Mouse (Mus musculus): ENCODE results near the gene Nr1d1.

DNA sequence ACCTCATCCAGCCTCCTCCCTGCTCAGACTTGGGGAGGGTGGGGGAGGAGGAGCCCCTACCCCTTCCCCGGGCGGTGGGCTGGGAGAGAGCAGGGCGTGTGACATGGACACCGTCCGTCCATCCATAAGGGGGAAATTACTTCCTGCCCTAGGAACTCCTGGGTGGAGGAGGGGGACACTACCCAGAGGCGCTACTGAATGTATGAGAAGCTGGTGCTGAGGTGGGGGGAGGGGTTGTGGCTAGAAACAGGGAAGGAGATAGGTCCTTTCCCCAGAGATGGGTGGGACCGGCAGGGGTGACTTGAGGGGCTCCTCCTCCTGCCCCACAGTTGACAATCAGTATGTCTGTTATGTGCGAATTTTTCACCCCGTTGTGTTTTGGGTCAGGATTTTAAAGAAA is 7.9 kb downstream of the Nr1d1 start:
- no peak for TF ChIP-seq CTCF (IDR thresholded peaks at IDR 0.05; ENCODE audit: low read depth, low read length)
- TF ChIP-seq GATA2 (IDR thresholded peaks at IDR 0.05; ENCODE audit: borderline replicate concordance, low read depth, low read length) = no peak
- TF ChIP-seq GATA1 (IDR thresholded peaks at IDR 0.05; ENCODE audit: borderline replicate concordance, low read length) = no peak
- no peak for TF ChIP-seq TAL1 (conservative IDR thresholded peaks at IDR 0.05; ENCODE audit: low read depth, low read length)
- TF ChIP-seq POLR2AphosphoS5 (IDR thresholded peaks at IDR 0.05; ENCODE audit: insufficient replicate concordance, low read depth, low read length) = no peak
